Mouse (Mus musculus) liver (tissue): ENCODE measurements at regions not wholly inside any gene's neighbourhood (a gene's known extent, or its start where the extent isn't known, plus 50 kb on each side); places are given as distances from the start of the nearest gene placed in this dataset.
"Not testable (repeated sequence)": the region's sequence is repeated elsewhere in the genome, so short reads cannot be mapped to it uniquely, and the experiment has no call there.

ENCODE experiments used
- DNase-seq: peaks from one replicate; pipeline ENCODE4 v3.0.0-alpha.2; 2020; ENCODE audit warnings: mixed read lengths

DNA sequence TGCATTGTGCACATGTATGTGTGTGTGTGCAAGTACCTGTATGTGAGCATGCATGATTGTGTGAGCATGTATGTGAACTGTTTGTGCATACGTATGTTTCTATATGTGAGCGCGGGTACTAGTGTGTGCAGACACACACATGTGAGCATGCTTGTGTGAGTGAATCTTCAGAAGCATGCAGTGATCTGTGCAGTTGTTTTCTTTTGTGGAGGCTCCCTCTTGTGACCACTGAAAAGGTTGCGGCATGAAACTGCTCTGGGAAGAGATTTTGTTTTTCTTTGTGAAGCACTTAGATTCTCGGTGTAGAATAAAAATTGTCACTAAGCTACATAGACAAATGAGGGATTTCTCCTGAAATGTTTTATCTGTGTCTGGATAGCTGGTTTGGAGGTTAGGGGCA is 189.2 kb upstream of the Rapgef5 start:
- DNase-seq, result not testable (repeated sequence)

DNA sequence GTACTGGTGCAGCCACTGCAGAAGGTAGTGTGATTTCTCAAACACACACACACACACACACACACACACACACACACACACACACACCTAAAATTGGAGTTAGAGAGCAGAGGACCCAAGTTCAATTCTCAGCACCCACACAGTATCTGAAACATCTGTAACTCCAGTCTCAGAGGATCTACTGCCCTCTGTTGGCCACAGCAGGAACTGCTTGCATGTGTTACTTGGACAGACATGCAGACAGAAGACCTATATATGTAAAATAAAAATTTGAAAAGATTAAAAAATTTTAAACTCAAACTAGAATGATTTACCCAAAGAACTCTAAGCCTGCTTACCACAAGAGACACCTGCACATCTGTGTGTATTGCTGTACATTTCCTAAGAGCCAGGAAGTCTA is 185.9 kb upstream of the Rapgef5 start:
- DNase-seq, result no peak

DNA sequence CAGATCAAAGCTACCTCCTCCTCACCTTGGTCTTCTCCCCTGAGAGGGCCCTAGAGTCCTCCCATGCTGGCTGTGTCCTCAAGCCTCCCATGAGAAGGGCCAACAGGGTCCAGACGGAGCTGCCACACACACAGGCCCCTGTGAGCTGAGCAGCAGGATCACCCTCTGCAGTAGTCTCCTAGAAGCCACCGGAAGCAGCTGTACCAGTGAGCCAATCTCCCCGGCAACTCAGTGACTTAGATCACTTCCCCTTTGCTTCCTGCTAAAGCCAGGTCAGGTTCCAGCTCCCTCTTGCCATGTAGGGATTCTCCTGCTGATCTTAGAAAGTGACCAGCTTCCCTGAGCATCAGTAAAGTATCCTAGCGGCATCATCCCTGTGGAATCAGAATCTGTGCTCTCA is 179.4 kb upstream of the Rapgef5 start:
- DNase-seq, result no peak

DNA sequence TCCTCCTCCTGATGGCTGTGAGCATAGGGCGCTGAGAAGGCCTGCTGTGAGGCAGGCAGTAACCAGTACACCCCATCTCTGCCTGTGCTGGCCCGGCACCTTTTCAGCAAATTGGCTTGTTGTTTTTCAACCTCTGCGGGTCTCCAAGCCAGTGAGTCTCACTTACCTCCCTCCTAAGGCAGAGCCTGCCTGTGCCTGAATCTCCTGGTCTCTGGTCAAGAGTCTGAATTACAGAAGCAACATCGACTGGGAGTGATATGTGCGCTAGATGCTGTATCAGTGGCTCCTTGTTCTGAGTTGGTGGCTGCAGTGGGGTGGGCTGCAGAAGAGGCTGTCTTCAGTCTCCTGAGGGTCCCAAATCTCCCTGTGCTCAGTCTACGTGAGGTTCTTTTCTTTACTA is 174.0 kb upstream of the Rapgef5 start:
- DNase-seq, result no peak

DNA sequence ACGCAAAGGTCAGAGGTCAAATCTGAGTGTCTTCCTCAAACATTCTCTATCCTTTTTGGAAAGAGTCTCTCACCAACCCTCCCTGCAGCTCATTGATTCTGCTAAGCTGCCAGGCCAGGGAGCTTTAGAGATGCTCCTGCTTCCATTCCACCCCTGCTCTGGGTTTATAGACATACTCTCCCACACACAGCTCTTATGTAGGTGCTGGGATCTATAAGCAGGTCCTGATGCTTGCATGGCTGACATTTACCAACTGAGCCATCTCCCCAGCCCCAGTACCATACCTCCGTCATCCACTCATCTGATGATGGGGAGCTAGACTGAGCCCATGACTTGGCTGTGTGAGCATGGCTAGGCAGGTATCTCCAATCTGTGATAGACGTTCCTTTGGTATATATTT is 173.2 kb upstream of the Rapgef5 start:
- DNase-seq, result no peak

DNA sequence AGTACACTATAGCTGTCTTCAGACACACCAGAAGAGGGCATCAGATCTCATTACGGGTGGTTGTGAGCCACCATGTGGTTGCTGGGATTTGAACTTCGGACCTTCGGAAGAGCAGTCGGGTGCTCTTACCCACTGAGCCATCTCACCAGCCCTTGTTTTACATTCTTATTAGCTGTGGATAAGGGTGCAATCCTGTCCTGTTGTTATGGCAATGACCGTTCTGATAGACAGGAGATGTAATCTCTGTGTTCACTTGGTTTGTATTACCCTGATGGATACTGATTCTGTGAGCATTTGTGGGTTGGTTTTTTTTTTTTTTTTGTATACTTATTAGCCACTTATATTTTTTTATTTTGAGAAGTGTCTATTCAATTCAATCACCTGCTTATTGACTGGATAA is 172.7 kb upstream of the Rapgef5 start:
- DNase-seq, result not testable (repeated sequence)

DNA sequence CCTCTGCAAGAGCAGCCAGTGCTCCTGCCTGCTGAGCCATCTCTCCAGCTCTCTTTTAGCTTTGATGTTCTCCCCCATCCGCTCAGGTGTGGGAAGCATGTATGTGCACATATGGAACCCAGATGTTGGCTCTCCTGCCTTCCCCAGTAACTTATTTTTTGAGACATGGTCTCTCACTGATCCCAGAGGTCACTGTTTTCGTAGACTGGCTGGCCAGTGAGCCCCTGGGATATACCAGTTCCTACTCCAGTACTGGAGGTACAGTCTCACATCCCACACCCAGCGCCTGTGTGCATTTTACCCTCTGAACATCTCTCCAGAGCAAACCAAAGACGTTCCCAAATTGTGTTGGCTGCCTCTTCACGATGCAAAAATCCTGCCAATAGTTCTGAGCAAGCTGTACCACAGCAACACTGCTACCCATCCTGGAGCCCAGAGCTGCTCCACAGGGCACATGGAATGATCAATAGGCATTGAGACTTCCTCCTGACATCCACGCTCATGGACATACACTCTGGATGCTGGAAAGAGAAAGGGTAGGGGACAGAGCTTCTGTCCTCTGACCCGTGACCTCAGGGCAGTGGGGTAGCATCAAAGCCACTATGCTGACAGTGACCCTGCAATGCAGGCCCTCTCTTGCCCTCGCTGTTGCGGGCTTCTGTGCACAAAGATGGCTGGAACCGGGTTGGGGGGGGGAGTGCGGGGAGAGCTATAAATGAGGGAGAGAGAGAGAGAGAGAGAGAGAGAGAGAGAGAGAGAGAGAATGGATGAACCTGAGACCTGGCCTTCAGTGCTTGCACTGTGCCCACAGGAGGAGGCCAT is 171.8 kb upstream of the Rapgef5 start:
- DNase-seq, result no peak

DNA sequence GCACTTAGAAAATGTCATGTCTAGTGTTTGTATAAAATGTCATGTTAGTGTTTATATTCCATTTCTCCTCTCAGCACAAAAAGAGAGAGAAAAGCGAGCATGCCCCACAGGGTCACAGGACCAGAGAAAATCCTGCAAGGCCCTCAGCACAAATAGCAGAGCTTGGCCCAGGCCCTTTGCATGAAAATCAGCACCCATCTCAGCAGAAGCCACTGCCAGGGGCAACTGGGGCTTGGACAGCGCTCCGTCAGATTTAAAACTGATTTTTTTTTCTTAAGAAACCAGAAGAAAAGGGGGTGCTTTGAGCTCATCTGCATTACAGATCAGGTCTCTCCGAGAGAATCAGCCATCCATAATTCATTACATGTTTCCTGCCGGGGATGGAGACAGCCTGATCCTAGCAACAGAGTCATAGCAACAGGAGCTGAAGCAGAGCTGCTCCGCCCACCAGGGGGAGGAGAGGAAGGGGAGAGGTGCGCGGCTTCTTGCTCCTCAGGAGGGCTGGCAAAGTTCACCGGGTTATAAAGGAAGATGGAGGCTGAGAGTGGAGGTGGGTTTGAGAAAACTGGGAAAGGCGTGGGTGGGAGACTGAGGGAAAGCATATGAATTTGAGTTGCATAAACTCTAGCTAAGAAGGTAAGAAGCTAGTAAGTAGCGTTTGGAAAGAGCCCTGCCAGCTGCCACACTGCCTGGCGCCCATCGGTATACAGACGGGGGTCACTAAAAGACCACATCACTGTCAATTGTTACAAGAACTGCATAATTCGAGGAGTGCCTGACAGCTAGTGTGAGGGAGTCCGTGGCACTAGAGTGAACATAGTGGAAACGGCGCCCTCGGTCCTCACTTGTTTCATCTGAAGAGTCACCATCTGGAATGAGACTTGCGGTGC is 170.9 kb upstream of the Rapgef5 start:
- no peak for DNase-seq

DNA sequence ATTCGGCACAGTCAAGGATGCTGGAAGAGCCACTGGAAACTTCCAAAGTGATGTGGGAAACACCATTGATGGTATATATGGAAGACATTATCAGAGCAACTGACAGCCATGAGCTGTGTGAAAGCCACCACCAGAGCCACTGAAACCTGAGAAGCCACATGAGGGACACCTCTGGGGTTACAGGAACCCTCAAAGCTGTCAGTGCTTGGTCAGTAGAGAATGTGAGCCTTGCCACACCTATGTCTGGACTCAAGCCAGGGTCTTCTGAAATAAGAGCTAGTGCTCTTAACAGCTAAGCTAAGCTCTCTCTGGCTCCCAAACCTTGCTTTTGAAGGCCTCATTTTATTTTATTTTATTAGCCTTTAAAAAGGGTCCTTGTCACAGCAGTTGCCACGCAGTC is 170.2 kb upstream of the Rapgef5 start:
- no peak for DNase-seq

DNA sequence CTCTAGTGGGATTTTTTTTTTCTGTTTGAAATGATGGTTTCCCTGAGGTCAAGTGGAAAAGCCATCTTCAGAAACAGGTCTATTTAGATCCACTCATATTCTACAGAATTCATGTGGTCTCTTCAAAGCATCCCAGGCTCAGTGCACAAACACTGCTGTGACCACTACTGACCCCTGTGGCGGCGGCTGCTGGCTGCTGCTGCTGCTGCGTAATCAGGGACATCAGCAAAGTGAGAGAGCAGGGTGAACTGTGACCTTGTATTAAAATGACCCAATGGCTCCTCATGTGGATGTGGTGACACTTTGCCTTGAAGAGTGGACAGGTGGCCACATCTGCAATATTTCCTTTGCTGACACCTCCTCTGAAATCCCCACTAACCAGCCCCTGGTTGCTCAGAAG is 169.1 kb upstream of the Rapgef5 start:
- DNase-seq, result no peak

DNA sequence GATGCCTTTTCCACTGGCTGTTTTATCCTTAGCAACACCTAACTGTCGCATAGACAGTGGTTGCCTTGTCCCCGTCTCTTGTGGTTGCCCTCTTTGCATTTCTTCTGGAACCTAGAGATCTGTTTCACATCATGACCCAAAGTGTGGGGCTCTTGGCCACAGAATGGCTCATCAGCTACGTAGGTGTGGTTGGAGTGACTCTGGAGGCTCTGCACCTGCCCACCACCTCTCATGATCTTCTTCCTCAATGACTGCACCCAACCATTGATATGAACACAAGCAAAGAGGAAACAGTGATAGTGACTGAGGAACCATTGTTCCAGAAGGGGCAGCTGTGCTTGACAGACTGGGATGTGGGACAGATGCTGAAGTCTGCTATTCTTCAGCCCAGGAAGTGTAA is 167.8 kb upstream of the Rapgef5 start:
- no peak for DNase-seq

DNA sequence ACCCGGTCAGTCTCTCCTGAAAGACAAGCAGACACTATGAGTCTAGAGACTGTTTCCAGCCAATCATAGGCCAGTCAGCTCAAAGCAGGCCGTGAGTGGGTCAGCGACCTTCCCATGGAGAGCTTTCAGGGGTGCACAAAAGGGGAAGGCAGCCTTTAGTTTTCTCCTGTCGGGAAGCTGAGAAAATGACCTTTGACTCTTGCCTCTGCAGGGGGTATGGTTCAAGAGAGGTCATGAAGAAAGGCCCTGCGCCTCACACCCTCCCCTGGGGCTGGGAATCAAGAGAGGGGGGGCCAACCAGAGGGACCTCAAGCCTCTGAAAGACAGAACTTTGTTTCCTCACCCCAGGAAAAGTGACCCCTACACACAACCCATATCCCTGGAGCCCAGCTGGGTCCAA is 164.4 kb upstream of the Rapgef5 start:
- no peak for DNase-seq

DNA sequence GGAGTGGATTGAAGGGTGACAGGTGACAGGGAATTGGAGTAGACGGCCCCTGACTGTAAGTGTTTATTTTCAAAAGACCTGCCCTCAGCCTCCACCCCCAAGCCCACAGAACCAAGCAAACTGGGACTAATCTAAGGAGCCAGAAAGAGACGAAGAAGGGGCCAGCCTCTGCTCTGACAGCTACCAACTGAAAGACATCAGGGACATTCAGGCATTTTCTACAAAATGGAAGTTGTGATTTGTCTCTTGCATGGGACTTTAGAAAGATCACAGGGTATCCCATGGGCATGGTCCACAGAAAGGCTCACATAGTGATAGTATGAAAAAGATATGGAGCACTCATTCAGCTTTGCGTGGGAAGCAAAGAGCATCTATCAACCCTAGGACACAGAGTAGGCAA is 163.8 kb upstream of the Rapgef5 start:
- DNase-seq, result no peak

DNA sequence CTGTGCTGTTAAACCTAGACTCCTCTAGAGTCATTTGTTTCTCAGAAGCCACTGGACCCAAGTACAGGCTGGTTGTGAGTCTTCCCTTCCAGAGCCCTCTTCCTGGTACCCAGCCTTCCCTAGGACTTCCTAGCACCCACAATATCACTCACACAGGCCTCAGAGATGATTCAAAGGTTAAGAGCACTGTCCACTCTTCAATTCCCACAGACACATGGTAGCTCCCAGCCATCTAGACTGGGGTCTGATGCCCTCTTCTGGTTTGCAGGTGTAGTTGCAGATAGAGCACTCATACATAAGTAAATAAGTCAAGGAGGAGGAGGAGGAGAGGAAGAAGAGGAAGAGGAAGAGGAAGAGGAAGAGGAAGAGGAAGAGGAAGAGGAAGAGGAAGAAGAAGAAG is 163.3 kb upstream of the Rapgef5 start:
- no peak for DNase-seq

DNA sequence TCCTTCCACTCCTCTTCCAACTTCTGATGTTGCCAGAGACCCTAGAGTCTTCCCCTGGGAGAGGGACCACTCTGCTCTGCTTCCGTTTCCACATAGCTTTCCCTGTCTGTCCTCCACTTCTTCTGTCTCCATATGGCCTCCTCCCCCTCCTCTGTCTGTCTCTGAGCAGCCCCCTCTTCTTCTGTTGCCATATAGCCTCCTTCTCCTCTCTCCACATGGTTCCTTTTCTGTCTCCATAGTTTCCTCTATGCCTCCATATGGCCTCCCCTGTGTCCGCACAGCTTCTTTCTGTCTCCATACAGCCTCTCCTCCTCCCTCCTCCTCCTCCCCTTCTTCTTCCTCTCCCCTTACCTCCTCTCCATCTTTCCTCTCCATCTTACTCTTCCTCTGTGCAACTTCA is 158.5 kb upstream of the Rapgef5 start:
- no peak for DNase-seq

DNA sequence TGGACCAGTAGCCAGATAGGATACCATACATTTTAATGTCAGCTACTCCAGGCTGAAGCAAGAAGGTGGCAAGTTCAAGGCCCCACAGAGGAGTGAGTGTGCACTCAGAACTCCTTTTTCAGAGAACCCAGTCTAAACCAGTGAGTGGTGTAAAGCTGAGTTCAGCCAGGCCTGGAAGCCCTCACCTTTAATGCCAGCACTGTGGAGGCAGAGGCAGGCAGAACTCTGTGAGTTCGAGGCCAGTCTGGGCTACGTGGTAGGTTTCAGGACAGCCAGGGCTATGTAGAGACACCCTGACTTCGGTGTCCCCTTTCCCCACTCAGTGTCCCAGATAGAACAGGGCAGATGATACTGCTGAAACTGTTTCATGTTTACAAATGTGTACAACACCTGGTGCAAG is 157.4 kb upstream of the Rapgef5 start:
- no peak for DNase-seq

DNA sequence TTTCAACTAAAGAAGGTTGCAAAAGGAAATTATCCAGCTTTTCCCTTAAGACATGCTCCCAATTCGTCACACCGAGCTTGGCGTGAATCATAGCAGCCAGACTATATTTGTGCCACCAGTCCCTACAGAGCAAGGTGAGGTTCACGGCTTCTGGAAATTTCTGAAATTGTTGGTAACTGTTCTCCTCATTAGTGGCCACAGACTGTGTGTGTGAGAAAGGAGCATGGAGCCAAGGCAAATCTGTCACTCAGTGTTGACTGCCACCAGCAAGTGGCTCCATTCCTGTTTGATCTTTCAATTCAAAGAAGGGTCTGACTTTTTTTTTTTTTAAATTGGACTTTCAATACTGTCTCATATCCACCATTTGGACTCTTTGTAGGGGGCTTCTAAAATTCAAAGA is 156.1 kb upstream of the Rapgef5 start:
- DNase-seq, result no peak

DNA sequence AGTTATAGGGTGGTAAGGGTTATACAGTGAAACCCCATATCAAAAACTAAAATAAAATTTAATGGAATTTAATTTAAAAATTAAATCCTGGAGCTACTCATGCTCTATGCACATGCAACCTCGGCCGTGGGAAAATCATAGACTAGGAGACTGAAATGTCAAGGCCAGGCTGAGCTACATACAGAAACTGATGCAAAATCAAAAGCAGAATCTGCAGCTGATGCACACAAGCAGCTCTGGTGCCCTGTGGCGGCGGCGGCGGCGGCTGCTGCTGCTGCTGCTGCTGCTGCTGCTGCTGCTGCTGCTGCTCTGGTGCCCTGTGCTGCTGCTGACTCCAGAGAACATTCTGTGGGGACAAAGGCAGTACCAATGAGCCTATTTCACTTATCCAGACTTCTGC is 154.5 kb upstream of the Rapgef5 start:
- no peak for DNase-seq

DNA sequence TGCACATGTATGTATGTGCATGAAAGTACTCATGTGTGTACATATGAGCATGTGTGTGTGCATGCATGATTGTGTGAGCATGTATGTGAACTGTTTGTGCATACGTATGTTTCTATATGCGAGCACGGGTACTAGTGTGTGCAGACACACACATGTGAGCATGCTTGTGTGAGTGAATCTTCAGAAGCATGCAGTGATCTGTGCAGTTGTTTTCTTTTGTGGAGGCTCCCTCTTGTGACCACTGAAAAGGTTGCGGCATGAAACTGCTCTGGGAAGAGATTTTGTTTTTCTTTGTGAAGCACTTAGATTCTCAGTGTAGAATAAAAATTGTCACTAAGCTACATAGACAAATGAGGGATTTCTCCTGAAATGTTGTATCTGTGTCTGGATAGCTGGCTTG is 152.8 kb upstream of the Rapgef5 start:
- DNase-seq, result not testable (repeated sequence)

DNA sequence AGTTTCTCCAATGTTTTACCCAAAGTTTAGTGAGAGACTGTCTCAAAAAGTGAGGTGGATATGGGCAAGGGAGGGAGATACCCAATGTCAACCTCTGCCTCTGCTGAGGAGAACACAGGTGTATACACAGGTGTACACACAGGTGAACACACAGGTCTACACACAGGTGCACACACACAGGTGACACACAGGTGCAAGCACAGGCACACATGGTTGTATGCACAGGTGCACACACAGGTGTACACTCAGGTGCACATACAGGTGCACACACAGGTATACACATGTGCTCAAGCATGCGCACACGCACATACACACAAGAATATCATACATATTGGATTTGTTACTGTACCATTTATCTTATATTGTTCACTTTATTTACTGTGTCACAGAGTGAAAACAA is 151.1 kb upstream of the Rapgef5 start:
- DNase-seq, result no peak

DNA sequence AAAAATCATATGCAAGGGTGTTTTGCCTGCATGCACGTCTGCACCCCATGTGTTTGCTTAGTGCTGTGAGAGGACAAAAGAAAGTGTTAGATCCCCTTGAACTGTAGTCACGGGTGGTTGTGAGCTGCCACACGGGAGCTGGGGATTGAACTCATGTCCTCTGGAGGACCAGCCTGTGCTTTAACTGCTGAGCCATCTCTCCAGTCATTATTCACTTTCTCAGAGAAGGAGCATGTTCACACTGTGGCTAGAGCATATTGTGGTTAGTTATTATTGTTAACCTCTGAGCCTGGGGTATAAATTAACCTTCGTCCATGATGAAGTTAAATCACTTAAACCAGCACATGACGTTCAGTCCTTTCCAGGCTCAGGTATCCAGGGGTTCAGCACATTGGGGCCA is 150.4 kb upstream of the Rapgef5 start:
- DNase-seq, result no peak

DNA sequence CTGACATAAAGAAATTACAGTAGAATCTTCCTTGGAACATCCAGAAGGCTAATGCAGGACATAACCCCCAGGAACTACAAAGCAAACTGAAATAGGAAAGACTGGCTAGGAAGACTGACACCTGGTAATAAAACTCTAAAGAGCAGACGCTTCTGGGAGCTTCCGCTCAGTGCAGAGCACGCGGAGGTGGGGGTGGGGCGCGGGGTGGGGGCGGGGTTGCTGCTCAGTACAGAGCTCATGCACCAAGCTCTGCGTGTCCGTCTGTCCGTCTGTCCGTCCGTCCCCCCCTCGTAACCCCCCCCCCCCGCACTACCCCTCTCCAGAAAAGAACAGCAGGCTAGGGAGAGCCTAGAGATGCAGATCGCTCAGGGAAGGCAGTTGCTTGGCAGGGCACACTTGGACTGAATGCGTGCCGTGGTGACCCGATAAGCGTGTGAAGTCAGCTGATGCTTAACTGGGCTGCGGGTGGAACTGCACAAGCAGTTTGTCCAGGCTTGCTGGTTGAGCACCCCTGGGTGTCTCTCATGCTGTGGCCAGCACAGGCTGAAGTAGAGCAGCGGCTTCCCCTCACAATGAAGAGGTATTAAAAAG is 137.9 kb upstream of the Rapgef5 start:
- no peak for DNase-seq

DNA sequence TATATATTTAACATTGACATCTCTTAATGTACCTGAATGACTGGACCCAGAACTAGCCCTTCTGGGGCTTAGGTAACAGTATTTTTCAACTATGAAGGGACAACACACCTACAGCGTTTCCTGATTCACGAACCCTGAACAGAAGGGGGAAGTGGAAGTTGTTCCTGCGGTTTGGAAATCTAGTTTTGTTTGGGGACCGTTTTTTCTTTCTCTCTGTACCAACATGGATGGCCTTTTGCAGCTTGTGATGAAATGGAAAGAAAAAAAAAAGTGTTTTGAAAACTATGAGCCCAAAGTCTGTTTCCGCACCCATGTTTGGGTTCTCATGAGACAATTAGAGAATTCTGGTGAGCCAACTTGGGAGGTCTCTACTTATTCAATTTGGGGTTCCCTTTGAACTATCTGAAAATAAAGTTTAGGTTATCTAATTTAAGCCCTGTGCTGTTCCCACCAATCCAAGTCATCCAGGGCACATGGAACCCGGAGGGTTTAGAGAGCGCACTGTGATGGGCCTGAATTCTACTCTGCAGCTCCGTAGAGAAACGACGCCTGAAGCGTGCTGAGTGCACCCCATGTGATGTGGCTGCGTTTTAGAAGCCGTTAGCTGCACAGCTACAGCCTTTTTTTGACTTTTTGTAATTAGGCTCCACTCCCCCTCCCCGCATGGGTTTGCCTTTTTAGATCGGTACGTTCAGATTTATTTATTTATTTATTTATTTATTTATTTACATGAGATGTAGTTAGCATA is 137.0 kb upstream of the Rapgef5 start:
- DNase-seq, result no peak
